Mouse (Mus musculus) kidney, postnatal 14 days (tissue): ENCODE measurements around the gene Zfp648.

Experiments used
- DNase-seq: peaks from one replicate; pipeline ENCODE4 v3.0.0; 2022; ENCODE audit warnings: mixed read lengths

The Zfp648 gene

DNA sequence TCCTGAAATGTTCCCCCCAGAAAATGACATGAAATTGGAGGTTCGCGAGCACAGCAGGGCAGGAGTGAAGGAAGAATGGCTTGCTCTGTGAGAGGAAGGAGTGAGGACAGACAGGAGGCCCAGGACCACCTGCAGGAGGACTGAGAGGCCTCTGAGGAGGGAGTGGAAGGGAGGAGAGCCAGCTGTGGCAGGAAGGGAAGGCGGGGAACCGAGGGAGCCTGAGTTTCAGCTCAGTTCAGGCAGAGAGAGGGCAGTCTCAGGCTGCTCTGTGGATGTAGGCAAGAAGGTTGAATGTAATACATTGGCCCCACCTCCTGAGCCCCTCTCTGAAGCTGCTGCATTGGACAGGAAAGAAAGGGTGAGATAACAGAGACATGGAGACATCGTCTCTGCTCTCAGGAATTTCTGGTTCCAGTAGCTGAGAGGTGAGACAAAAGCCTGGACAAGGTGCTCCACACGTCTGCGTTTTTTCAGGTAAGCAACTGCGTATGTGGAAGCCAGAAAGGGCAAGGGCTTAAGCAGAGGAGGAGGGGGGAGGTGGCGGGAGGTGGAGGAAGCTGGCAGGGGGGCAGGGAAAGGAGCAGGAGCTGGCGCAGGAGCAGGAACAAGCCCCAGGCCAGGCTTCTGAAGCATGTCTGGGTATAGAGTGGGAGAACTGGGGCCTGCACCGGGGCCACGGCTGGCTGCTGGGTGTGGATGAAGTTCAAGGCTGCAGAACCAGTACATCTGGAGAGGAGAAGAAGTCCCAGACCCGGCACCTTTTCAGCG lies at the start of gene Zfp648:
Gene Zfp648 (plus strand): TSS at position 233 of the 768 bp plus-strand sequence.
- DNase-seq = peak; percentile 60

DNA sequence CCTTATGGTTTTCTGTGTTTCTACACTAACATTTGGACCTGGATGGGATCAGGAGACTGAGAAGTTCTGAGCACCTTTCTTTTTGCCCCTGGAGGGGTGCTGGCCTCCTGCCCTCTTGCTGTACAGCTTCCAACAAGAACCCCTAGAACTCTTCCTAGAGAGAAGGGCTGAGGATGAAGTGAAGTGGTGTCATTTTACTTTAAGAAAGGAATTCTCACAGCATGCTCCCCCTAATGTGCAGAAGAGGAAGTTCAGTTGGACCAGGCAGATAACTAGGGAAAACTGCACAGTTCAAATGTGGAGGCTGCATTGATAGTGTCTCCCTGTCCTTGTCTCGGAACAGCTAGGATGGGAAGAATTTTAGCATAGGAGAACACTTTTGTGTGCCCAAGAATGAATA lies 48.4 kb upstream of the Zfp648 start:
- DNase-seq = peak; percentile 16

DNA sequence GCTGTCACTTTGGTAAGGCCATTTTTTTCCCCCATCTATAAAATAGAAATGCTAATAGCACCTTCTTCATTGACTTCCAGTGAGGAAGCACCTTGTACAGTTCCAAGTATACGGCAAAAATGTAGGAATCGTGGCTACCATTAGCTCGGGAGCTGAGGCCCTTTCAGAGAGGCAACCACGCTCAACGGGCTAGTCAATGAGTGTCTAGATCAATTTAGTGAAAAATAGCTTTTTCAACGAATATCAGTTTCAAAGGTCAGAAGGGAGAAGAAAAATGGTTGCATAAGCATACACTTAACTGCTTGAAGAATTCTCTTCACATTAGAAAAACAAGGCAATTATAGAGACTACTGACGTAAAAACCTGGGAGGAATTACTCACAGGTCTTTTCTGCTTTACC lies 47.2 kb upstream of the Zfp648 start:
- peak; percentile 40 for DNase-seq

DNA sequence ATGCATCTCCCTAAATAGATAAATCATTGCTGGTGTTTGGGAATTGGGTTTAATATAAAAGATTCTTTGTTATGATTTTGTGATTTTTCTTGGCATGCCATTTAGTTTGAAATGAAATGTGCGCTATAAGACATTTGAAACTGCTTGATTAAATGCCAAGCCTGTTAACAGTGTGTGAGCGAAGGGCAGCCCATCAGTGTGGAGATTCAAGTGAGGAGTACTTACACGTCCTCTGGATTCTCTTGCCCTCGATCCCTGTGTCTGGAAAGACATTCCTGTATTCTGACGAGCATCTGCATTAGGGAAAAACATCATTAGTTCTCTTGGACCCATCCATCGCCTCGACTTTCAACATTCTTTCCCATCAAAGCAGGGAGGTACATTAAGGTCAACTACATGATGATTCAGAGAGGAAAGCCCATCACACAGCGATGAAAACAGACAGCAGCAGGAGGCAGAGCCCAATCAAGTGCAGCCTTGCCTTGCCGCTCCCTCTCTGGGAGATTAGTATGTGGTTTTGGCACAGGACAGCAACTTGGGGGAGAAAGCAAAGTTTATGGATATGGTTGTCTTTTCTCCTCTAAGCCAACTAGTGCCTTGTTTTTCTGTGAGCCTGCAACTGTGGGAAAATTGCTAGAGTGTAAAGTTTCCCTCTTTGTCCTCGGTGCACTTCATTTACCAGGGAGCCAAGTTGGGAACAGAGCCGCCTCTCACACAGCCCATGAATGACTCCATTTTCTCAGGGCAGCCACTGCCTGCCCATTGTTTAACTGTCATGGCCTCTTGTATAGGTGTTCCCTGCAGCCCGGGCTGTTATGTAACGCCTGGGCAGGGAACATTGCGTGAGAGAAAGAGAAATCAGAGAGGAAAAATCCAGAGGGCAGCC lies 44.6 kb upstream of the Zfp648 start:
- peak; percentile 23 for DNase-seq

DNA sequence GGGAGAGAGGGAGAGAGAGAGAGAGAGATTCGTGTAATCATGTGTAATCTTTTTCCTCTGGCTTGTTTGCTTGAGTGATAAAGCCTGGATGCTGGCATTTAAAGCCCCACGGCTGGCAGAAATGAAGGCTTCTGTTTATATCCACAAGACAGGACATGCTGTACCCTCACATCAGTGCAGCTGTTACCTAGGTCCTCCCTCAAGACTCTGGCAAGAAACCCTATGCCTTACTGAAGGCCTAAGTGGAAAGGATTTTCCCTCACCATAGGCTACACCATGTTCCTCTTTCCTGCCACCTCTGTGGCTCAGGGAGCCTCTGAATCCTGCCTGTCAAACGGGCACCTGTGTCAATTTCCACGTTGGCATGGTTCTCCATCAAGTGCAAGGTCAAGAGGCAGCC lies 43.9 kb upstream of the Zfp648 start:
- no peak for DNase-seq

DNA sequence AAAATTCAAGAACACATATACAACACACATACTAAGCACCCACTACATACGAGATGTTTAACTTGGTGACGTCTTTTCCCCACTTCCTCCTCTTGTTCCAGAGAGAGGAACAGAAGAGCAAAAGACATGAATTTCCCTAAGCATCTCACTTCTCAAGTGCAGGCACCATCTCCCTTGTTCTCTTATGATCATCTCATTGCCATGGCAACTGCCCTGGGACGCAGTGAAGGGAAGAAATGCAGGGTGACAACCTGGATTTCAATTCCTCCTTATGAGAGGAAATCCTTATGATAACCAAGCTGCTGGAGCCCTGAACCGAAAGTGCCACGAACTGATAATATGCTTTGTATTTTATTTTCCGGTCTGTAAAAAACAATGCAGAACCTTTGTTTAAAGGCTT lies 33.3 kb upstream of the Zfp648 start:
- DNase-seq = no peak

DNA sequence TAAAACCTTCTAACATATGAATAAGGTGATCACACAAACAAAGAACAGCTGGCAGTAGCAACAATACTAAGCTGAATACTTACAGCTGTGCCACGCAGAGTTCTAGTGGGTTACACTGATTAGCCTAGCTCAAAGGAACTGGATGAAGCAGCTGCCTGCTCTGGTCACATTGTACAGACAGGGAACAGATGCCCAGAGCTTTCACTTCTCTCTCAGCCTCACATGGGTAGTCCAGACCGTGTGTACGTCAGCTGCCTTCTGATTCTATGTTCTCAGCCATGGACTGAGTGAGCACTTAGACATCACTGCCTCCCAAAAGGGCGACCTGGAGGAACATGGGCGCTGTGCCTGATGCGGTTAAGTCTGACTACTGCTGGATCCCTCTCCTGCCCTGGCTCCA lies 25.7 kb upstream of the Zfp648 start:
- no peak for DNase-seq

DNA sequence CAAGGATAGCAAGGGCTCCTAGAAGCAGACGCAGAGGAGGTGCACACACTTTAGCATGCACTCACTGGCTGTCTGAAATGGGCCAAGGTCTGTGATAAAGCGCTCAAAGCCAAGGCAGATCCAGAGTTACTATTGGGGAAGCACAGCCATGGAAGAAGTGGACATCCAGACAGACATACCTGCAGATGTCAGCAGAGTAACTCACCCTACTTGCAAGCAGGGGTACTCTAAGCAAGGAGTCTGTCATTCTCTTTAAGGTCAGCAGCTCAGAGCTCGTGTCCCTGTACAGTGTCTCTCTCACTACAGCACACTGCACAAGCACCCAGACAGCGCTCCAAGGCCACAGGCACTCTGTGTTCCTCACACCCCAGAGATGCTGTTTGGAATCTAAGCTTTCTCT lies 23.2 kb upstream of the Zfp648 start:
- DNase-seq = no peak

DNA sequence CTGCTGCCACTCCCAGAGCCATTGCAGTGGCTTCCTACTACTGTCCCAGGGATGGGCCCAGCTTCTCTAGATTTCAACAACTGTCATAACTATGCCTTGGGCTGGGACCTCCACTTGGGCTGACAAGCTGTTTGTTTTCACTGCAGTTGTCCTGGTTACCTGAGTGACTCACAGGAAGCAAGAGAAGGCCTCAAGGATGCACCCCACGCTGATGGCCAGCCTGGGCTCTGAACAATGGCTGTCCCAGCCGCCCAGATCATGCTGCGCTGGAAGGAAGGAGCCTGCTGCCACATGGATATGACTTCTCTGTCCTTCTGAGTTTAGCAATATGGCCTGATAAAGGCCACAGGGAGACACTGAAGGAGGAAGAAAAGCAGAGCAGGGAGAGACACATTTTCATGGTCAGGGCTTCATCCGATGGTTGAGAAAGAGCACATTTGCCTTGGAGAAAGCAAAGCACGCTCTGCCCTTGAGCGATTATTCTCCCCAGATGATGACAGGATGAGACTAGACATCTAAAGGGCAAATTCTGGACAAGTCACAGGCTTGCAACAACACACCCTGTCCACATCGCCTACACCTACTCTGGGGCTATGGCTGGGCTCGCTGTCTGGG lies 22.3 kb upstream of the Zfp648 start:
- DNase-seq = no peak

DNA sequence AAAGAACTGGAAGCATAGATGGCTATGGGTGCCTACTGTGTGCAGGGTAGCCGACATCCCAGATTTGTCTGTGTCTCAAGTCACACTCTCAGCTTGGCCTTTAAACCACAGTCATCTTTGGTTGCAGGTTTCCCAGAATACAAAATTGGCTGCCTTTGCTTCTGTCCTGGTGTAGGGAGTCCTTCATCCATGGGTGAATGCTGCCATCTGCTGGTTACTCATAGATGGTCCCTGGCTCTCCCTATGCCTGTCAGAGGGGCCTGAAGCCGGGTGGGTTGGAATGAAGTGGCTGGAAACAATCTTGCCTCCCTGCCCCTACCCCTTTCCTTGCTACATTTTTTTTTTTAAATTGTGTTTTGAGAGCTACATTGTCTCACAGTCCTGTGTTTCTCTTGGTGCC lies 20.0 kb upstream of the Zfp648 start:
- DNase-seq = peak; percentile 85

DNA sequence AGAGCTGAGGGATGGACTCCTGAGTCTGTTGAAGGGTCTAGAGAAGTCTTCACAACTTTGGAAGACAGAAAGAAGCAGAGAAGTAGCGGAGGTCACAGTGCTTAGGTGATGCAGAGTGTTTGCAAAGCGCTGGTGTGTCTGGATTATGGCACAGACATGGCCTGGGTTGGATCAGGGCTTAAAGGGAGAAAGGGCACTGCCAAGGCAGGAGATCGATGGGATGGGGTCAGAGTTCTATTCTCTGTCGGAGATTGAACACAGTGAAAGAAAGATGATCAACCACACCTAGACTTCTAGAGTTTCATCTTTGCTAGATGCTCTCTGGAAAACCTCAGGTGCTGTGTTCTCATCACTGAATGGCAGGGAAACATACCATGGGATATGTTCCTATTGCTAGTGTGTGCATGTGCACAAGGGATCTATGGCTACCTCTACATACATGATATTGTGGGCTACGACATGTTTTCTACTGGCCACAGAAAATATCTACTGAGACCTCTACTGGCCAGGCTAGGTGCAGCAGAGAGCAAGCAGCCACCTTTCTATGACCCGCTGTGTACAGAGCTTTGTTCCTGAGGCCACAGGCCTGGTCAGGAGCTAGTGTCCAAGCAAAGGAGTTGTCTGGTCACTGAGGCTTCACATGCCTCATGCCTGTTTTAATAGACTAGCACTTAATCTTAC lies 18.5 kb upstream of the Zfp648 start:
- peak; percentile 38 for DNase-seq

DNA sequence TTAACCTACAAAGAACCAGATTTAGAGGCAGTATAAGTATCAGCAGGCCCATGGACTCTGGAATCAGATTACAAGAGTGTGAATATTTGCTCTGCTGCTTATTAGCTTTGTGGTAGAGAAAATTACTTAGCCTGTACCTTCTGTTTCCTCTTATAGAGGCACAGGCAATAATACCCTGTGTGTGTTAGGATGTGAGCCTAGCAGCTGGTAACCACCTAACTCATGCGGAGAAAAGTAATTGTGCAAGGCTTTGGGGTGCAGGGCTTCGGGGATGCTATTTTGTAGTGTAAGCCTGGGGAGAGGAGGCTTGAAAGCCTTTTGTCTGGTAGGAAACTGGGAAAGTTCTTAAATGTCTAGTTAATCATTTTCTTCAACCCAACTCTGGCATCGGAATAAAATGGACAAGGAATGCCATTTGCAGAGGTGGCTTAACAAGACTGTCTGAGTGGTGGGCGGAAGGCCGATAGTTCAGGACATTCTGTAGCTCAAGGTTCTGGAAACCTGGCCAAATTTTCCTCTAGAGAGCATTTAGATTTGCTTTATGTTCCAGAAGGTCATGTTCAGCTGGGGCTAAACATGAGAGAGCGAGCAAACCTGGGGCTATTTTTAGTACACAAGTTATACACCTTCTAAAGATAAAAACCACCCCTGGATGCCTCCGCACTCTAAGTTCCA lies 17.8 kb upstream of the Zfp648 start:
- DNase-seq = peak; percentile 27

DNA sequence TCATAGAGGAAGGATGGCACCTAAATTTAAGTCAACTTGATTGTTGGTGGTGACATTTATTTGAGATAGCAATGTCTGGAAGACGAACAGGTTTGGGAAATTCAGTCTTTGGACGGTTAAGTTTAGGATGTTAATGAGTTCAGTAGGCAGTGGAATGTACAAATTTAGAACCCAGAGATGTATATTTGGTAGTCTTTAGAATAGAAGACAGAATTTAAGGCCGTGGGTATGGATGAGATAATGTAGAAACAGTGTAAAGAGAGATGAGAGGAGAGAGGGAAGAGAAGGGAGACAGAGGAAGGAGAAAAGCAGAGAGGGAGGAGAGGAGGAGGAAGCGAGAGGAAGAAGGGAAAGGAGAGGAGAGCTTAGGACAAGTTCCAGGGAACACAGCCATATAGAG lies 12.8 kb upstream of the Zfp648 start:
- no peak for DNase-seq

DNA sequence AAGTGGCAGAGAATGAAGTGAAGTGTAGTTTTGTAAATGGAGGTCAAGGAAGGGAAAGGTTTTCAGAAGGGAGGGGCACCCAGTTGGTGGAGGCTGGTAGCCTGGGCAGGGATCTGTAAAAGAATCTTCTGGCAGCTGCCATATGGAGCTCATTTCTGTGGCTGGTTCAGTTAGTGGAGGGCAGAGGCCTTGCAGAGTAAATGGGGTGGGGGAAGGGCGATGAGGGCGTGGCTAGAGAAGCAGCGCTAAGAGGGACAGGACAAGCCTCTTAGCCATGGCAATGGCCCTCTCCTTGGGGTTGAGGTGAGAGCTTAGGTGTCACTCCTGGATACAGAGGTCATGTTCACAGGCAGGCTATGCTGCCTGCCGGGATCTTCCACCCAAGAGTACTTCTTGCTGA lies 12.4 kb upstream of the Zfp648 start:
- no peak for DNase-seq

DNA sequence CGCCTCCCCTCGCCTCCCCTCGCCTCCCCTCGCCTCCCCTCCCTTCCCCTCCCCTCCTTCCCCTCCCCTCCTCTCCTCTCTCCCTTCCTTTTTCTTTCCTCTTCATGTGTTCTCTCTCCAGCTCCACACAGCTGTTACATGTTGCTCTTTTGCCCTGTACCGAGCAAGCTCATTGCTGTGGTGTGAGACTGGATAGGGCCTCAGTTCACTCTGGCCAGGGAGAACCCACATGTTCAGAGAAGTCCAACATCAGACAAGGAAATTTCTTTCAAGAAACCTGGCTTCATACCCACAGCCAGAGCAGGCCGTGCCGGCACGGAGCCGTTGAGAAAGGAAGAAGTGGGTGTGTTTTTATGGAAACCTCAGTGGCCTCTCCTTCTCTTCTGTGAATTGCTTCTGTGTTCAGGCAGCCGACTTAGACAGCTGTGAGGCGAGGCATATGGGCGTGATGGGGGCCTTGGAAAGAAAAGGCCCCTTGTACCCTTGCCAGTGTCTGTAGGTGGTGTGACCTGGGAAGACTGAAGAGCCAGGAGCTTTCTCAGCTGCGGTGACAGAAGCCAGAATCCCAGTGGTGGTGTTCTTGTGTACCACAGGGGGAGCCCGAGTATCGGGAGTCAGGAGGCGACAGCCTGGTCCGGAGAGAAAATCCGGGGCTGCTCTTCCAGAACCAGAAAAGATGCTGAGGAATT lies 11.0 kb upstream of the Zfp648 start:
- DNase-seq = peak; percentile 43

DNA sequence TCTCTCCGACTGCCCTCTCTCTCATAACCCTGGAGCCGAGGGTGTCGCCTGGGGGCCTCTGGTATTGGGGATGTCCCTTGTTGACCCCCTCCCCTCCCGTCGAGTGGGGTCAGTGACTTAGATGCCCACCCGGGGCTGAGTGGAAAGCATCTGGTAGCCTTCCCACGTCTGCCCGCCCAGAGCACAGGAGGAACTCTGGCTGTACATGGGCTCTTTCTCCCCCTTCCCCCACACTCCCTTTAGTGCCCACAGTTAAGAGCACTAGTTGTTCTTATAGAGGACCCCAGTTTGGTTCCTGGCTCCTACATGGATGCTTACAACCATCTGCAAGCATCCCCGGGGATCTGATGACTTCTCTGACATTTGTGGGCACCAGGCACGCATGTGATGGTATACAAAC lies 2.1 kb upstream of the Zfp648 start:
- DNase-seq = no peak

DNA sequence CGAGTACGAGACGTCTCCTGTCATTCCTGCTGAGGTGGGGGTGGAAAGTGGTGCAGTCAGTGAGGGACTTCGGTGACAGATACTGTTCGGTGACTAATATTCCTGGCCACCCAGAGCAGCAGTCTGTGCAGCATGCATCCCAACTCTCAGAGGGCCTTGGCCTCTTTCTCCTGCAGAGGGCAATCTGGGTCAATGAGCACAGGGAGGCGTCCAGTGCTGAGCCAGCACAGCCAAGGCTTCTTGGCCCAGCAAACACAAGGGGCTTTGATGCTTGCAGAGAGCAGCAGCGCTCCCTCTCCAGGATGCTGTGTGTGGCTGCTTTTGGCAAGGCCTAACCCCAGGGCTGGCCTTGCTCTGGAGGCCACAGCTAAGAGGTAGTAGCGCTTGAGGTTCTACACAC lies 1.6 kb downstream of the Zfp648 start:
- DNase-seq = peak; percentile 44

DNA sequence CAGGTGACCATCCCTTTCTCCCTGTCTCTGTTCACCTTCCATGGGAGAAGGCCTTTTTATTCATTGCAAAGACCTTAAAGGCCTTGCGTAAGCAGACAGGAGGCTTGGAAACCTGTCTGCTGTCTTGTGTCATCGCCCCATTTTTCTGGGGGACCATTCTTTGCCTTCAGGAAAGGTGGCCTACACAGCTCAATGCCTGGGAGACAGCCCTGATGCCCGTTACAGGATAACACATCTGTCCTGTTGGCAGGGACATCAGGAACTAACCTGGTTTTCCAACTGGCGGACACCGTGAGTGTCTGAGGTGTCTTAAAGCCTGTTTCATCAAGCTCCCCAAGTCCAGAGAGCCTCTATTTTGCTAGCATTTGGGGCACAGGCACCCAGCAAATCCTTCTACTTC lies 2.4 kb downstream of the Zfp648 start:
- DNase-seq = no peak

DNA sequence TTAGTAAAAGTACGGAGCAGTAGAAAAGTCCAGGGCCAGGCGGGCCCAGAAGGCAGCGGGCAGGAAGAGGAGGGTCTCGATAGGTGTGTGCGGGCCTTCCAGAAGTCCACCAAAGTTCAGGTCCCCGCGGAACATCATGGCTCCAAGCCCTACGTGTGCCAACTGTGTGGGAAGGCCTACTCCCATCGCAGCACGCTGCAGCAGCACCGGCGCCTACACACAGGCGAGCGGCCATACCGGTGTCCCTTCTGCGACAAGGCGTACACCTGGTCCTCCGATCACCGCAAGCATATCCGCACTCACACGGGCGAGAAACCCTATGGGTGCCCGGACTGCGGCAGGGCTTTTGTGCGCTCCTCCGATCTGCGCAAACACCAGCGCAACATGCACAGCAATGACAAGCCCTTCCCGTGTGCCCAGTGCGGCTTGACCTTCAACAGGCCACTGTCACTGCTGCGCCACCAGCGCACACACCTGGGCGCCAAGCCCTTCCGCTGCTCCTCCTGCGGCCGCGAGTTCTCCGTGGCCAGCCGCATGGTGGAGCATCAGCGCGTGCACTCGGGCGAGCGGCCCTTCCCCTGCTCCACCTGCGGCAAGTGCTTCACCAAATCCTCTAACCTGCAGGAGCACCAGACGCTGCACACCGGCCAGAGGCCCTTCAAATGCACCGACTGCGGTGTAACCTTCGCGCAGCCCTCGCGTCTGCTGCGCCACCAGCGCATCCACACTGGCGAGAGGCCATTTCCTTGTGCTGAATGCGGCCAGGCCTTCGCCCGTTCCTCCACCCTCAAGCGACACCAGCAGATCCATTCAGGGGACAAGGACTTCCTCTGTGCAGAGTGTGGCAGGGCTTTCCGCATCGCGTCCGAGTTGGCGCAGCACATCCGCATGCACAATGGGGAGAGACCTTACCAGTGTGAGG lies 3.9 kb downstream of the Zfp648 start:
- no peak for DNase-seq

DNA sequence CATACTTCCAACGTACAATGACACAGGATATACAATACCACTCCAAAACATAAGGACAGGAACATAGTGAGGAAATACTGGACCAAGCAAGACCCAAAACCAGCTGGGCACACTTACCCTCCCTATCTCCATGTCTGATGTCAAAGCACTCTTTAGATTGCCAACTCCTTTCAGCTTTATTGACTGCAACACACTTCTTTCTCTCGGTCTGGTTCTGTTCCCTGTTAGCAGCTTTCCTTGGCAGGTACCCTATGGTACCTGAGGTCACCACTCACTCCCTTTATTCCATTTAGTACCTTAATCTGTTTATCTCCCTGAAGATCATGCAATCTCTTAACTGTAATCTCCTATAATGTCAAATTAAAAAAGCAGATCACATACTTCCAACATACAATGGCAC lies 19.0 kb downstream of the Zfp648 start:
- DNase-seq = no peak

DNA sequence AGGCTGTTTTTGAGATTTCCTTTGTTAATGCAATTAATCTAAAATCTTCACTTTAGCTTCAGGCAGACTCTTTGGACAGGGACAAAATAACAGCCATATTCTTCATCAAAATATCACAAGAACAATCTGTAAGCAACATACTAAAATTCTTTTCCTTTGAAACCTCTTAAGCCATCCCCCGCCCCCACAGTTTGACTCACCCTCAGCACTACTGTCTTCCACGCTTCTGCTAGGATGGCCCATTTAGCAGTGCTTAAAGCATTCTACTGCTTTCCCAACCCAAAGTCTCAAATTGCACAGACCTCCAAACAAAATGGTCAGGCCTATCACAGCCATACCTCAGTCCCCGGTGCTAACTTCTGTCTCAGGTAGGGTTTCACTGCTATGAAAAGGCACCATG lies 19.6 kb downstream of the Zfp648 start:
- DNase-seq = no peak
